Mouse (Mus musculus) kidney, postnatal 14 days (tissue): ENCODE measurements around the gene Chst11.
A peak's percentile ranks its signal among the peaks of the same experiment; 100 is the strongest.

Source experiments
- DNase-seq: peaks from one replicate; pipeline ENCODE4 v3.0.0; 2022; ENCODE audit warnings: mixed read lengths

Gene Chst11

DNA sequence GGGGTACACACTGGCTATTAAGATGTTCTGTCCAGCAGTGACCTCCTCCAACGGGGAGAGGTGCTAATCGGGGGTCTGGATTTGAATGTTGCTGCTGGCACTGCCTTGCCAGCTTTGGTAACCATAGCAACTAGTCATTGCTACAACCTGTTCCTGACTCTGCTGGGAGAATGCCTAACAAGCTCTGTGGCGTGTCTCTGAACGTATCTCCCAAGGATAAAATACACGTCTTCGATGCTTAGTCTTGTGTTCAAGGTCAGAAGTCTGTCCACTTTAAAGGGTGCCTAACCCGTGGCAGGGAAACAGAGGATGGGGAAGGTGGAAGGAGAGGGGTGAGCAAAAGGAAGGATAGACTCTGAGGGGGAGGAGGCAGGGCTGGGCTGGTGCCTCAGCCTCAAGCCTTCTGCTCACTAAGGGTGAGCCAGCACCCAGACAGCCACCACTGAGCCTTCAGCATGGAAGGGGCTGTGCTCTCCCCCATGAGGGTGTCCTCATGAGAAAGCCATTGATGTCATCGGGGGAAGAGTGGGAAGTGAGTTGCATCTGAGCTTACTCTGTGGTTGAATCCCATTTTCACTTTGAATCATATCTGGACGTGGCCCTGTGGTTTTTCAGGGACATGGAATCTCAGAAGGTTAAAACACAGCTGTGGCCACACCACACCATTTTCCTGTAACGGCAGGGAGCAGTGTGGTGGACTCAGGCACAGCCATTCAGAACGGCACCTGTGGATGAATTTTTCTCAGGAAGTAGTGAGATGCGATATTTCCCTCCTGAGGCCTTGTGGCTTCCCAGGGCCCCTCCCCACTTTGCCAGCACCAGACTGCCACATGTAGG, 164.3 kb downstream of the Chst11 start:
- DNase-seq, result no peak

DNA sequence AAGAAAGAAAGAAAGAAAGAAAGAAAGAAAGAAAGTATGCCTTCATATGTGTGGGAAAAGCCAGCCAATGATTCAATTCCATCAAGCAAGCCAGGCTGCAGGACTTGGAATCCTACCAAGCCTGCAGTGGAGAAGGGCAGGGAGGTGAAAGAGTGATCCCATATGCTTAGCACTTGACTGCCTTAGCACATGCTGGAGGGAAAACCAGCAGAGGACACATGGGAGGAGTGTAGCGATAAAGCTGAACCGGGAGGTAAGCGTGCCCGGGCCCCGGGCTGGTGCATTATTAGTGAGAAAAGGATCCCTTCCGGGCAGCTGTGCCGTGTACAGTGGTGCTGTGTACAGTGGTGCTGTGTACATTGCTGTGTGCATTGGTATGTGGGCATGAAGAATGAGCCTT, 165.3 kb downstream of the Chst11 start:
- DNase-seq, result peak; percentile 36

DNA sequence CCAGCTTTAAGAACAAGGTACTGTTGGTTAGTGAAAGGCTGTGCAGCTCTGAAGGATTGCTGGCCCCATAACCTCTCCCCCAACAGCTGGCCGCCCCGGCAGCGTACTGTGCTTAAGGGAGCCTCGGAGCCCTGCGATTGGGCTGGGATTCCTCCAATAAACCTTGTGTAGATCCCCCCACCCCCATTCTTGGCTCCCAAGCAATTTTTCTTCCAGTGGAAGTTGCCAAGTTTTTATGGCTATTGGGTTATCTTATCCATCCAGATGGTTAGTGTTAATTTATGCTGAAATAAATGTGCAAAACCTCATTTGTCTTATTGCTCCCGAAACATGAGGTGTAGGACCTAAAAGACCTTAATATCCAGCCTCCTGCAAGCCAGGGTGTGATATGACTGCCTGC, 166.1 kb downstream of the Chst11 start:
- DNase-seq, result peak; percentile 51

DNA sequence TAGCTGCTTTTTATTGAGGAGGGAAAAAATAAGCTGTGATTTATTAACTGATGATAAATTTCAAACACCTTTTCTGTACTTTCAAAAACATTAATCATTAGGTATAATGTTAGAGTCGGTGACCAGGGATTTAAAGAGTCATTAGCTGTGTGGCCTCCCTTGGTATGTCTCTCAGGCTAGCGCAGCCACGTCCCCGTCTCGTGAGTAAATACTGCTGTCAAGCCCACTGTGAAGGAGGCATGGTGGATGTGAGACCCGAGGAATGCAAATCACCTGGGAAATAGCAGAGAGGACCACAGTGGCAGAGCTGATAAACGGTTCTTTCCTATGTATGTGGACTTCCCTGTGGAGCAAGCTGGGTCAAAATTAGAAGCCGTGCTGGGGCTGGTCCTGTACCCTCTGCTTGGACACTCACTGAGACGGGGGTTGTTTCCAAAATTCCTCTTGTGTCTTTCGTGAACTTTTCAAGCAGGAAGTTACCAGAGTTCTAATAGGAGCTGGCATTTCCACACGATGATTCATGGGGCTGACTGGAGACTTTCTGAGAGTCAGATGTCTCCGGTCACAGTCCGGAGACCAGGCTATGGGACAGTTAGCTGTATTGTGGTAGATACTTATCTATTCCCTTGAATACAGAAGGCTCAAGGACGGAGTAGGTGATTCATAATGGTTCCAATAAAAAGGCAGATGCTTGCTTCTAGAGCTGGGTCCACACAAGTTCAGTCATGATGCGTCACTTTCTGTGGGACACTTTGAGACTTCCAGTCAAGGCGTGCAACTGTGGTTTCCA, 166.8 kb downstream of the Chst11 start:
- peak; percentile 43 for DNase-seq

DNA sequence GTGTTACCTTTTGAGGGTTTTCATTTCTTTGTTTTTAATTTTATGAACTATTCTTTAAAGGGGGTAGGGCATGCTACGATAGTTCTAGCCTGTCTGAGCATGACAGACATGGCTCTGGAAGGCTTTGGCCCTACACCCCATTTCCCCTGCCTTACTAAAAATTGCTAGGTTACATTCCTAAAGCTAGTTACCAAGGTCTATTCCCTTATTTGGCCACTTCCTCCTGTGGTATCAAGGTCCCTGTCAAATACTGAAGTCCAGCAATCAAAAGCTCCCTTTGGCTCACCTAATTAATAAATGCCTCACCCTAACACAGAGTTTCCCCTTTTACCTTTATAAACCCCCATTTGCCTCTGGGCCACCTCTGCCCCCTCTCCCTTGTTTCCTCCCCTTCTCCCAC, 167.4 kb downstream of the Chst11 start:
- no peak for DNase-seq

DNA sequence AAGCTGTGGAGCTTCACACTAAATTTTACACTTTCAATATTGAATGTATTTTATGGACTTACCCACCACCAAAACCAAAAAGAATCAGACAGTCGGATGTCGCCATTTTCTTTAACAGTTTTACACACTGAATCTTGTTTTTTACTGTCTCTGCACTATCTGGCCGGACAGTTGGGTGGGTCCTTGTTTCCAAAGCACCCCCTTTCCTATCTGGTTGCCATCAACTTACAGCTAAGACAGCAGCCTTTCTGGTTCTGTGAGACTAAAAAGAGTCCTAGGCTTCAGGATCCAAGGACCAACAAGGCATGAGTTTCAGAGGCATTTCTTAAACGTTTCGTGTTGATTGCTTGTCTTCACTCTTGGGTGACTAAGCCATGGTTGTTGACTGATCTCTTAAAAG, 168.1 kb downstream of the Chst11 start:
- no peak for DNase-seq

DNA sequence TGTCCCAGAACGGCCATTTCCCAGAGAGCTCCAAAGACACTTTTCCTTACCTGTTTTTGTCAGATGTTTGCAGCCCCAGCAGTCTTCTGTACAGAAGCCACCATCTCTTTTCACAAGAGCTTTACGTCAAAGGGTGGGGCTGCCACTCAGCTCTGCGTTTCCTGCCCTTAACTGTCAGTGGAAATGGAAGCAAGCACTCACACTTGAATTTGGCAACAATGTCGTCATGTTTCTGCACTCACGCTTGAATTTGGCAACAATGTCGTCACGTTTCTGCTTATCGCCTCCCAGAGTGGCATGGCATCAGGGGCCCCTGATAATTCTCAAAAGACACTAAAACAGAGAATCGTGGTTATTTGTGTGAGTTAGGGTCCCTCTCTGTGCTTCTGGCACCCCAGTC, 168.6 kb downstream of the Chst11 start:
- DNase-seq, result no peak

DNA sequence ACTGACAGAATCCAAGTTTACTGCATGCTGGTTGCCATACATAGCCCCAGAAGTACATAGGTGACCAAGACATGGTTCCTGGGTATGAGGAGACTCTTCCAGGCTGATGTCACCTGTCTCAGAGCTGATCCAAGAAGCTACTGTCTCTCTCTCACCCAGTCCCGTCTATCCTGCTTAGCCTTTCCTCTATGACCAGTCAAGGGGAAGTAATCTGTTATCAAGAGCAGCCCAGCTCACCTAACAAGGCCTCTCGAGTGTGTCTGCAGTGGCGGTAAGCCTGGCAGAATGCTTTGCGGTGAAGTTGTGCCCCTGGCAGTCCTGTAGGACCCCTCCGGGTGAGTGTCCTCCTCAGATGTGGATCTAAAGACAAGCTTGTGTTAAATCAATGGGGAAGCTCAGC, 172.0 kb downstream of the Chst11 start:
- no peak for DNase-seq

DNA sequence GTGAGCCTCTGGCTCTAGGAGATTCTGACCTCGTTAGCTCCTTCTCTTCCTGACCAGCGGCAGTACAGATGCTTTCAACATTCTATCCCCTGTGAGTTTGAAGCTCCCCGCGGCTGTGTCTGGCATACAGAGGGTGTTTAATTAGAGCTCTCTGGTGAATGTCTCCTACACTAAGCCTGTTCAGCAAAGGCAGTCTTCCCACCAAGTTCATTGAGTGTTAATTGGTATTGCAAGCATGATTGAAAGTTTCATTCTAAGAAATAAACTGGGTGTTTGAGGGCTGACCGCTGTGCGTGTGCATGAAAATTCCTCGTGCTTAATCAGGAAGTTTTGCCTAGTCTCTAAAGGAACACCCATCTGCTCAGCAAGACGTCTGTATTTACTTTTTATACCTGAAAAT, 173.0 kb downstream of the Chst11 start:
- no peak for DNase-seq

DNA sequence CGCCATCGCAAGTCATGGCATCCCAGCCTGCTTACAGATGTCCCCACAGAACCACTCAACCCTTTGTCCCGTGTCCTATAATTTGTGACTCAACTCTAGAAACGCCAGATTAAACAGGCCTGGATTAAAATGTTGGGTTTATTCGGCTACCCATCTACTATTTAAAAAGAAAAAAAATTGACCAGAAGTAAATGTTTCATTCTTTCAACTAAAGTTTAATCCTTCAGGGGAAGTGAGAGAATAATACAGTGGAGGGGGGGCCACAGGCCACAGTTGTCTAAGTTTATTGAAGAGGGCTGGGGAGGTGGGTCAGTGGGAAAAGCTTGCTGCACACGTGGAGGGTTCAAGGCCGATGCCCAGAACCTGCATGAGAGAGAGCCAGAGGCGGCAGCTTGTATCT, 173.9 kb downstream of the Chst11 start:
- no peak for DNase-seq

DNA sequence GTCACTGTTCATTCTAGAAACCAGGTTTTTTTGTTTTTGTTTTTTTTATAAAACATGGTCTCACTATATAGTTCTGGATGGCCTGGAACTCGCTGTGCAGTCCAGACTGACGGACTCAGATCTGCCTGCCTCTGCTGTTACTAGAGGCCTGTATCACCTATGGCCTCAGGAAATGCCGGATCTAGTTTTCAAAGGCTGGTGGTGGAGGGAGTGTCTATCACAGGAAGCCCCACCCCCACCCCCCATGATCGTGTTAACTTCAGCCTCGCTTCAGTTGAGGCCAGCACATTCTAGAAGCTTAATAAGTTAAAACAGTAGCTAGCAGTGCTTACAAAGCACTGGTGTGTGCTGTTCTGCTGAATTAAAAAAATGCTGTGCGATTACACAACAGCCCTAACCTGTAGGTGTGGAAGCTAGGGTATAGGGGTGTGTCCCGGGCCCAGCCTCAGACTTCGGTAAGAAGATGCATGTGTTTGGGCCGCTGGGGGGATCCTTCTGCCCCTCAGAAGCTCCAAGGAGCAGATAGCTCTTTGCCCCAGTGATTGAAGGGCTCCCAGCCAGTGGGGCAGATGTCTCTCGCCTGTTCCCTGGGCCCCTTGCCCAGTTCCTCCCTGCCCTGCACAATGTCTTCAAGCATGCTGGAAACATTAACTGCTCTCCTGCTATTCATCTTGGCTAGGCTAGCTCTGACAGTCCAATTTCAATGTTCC, 176.5 kb downstream of the Chst11 start:
- DNase-seq, result peak; percentile 84

DNA sequence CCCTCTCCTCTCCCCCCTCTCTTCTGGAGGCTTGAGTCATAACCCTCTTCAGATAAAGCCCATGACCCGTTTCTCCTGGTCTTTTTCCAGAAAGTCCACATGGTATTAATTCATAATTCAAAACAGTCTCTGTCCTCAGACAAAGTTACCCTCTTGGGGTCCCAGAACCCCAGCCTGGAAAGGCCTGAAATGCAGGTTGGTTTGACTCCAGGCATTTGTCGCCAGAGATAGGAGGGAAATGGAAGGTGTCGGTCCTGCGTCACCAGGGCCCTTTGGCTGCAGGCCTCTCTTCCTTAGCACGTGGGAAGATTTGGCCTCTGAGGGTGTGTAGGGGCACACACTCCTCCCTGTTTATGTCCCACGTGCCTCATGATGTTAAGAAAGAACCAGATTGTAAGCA, 178.6 kb downstream of the Chst11 start:
- DNase-seq, result no peak

DNA sequence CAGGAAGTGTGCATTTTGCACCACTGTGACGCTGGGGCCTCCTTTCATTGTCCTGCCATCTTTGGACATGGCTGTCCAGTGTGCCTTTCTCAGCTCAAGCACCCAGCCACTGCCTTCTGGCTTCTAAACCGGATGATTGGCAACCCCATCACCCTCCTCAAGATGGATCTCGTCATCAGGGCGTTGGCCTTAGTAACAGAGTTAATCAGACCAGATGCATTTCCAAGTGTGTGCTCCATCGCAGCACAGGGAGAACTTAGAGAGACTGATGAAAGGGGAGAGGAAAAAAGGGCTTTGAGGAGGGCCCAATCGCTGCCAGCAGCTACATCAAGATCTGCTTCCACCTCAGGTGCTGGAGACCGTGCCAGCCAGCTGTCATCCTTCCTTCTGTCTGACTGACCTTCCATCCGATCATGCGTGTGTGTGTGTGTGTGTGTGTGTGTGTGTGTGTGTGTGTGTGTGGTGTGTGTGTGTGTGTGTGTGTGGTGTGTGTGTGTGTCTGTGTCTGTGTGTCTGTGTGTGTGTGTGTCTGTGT, 179.7 kb downstream of the Chst11 start:
- no peak for DNase-seq

DNA sequence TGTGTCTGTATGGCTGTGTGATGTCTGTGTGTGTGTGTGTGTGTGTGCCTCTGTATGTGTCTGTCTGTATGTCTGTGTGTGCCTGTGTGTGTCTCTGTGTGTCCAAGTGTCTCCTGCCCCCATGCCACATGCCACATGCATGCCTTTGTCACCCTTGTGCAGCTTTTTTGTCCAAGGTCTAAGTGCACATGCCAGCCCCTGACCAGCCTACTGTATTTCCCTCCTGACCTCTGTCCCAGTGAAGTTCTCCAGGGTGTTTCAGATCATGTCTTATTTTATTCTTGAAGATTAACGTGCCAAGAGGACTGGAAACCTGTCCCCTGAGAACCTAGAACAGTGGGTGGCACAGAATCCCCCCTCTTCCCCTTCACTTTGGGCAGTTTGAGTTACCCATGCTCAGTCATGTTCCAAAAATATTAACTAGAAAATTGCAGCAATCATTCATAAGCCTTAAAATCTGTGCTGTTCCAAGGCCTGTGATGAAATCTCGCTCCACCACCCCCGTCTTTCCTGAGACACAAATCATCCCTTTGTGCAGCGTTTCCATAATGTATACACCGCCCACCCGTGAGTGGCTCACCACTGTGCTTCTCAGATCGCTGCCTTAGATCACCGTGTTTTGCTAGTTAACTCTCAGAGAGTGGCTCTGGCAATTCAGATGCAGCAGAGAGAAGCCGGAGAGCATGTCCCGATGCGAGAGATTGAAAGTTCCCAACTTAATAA, 180.4 kb downstream of the Chst11 start:
- no peak for DNase-seq

DNA sequence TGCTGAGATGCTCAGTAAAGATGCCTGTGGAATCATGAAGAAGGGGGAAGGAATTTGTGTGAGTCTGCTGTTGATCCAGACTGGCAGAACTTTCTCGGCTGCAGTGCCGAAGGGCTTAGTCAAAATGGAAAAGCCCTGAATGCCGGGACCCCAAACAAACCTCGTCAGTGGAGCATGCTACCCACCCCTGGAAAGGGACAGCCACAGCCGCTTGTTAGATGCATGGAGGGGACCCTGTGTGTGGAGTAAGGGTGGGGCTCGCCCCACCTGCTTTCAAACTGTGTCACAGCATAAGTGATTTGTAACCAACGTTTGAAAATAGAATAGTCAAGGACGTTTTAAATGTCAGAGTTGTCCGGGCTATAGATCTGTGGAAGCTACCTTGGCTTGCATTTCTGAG, 181.0 kb downstream of the Chst11 start:
- DNase-seq, result no peak

DNA sequence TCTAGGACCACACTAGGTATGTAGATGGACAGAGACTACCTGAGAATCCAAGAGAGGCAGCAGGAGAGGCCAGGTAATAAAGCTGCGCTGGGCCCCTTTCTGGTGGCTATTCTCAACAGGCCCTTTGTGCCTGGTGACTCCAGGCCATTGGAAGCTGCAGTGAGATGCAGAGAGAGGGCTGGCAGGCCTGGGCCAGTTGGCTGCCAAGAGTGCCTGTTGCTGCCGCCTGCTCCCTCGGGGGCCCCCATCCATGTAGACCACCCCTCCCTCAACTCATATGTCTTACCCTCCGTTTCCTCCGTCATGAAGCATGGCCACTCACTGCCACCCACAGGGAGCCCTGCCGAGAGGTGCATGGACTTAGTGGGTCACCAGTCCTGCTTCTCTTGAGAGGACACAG, 182.2 kb downstream of the Chst11 start:
- DNase-seq, result no peak

DNA sequence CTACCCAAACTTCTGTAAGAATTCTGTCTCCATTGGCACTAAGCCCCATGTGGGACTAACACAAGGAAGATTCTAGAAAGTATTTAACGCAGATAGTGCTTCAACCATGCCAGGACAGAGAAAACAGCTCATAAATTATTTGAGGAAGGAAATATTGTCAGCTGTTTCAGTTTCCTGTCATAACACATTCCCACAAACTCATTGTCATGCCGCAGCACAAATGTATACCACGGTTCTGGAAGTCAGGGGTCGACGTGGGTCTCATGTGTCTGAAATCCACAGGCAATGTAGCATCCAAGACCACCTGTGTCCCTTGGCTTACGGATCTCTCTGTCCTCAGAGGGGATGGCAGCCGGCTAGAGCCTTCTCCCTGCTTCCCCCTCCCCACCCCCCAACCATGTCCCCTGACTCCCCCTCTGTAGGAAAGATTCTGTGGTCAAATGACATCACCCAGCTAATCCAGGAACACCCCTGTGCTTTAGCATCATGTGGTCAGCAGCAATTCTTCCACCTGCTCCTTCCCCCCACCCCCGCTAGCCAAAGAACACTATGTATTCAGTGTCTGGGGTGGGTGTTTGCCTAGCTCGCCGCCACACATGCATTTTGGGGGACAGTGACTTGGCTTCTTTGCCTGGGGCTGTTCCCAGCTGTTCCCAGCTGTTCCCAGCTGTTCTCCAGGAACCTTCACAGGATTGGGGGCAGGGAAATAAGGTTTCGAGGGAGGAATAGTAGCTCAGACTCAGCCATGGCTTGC, 183.2 kb downstream of the Chst11 start:
- DNase-seq, result peak; percentile 27

DNA sequence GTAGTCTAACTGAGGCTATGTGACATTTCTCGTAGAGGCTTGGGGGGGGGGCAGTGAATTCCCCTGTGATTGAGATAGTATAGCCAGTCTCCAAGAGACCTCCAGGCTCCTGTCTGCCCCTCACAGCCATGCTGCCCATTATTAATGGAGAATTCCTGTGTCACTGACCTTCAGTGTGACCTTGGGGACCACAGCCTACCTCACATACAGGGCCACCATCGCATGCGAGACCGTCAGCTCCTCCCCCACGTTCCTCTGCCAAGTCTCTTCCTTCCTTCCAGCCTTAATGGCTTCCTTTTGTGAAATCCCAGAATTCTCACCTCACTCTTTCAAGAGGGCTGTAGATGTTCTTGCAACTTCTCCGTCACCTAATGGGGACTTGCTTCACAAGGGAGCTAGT, 184.3 kb downstream of the Chst11 start:
- no peak for DNase-seq

DNA sequence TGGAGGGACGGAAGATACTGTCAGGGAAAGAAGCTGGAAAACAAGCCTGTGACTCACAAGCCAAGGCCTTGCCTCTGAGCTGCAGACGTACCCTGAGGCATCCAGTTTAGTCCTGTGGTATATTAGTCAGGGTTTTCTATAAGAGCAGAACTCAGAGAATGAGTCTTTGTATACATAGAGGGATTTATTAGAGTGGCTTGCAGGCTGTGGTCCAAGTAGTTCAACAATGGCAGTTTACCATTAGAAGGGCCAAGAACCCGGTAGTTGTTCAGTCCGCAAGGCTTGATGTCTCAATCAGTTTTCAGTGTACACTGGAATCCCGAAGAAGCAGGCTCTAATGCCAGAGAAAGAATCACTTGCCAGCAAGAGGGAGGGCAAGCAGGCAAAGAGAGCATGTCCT, 192.9 kb downstream of the Chst11 start:
- DNase-seq, result no peak

DNA sequence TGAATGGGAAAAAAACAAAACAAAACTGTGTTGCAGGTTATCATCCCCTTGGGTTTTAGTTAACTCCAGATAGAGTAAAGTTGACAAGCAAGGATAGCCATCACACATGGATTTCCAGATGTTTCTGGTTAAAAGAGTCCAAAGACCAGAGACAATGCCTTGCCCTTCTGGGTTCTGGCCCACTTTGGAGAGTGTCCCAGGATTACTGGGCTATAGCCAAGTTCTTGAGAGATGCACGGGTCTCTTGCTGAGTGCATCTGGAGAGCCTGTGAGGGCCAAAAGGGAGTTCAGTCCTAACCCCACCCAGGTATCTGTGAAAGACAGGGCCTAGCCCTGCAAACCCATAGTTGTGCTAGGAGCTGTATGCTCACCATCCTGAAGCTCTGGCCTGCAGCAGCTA, 193.4 kb downstream of the Chst11 start:
- no peak for DNase-seq

DNA sequence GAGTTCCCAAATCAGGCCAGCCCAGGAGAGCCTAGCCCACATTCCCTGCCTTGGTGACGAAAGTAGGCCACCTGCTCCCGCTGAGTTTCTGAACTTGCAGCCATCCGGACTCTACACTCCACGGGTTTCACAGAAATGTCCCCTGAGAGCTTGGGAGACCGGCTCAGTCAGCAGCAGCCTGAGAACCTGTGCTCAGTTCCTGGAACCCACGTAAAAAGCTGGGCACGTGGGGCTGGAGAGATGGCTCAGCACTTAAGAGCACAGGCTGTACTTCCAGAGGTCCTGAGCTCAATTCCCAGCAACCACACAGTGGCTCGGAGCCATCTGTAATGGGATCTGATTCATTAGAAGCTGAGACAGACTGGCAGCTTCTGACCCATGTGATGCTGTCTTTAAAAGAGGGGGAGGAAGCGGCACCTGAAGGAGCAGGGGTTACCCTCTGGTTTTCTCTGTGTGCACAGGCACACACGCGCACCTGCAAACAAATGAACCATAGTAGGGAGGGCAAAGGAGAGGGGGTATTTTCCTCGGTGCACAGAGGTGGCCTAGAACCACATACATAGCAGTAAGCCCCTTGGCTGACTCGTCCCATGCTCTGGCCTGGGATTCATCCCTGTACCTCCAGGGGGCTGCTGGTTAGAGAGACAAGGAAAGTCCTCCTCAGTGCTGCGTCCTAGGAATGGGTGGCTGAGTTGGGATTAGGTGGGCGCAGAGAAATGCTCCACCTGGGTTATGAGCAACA, 196.7 kb downstream of the Chst11 start:
- peak; percentile 39 for DNase-seq
